Mouse (Mus musculus) right cerebral cortex, postnatal 4 days (tissue): ENCODE measurements around the gene Anp32b.

ENCODE experiments used
- DNase-seq: peaks from one replicate; pipeline ENCODE4 v3.0.0-alpha.2; 2022

The Anp32b gene

DNA sequence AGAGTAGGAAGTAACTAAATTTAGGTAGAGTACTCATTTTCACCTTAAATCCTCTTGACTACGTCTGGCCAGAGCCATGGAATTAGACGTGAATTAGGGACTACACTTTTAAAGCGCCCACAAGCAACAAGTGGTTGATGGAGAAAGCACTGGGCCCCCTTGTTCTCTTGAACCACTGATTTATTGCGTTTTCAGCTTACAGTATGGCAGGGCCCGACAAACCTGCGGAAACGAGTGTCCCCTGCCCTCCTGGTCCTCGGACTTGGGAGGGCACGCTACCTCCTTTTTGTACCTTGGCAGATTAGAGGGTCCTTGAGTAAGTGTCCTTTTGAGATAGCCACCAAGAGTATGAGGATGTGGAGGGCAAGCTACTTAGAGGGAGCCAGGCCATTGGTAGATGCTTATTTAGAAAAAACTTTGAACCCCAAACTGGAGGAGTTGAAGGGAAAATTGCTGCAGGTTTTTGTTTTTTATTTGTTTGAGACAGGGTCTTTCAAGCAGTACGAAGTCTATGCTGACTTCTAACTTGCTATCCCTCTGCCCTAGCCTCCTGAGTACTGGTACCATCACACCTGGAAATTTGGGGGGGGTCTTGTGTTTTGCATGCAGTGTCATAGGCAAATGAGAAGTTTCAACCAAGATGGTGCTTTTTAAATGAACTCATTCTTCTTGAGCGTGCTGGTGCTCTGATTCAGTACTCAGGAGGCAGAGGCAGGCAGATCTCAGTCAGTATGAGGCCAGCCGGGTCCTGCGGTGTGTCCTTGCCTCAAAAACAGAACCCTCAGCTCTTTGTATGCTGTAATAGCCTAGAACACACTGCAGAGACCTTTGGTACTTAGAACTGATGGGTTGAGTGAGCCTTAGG is 2.4 kb downstream of the Anp32b start:
- DNase-seq, result no peak

GRCm38 (mm10) chr4:46454097-46454864 is 3.6 kb downstream of the Anp32b start:
- DNase-seq, result no peak

DNA sequence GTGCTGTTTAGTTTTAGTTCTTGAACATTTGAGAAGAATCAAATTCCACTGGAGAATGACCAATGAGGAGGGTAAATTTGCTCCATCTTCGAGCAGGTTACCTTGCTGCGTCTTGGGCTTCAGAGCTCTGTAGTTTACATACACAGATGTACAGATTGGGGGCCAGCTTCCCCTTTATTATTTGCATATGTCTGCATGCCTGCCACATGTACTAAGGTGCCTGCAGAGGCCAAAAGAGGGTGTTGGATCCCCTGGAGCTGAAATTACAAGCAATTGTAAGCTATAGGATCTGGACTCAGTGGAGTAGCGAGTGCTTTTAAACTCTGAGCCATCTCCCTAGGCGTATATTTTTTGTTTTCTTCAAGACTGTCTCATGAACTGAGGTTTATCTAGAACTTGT is 6.1 kb downstream of the Anp32b start:
- no peak for DNase-seq

GRCm38 (mm10) chr4:46457186-46457585 is 6.5 kb downstream of the Anp32b start:
- no peak for DNase-seq

- DNase-seq, result no peak
Observed at GRCm38 (mm10) chr4:46458411-46458810, 7.7 kb downstream of the Anp32b start.

- peak; percentile 52 for DNase-seq
Observed at GRCm38 (mm10) chr4:46463130-46463830, 12.6 kb downstream of the Anp32b start.

- no peak for DNase-seq
Observed at GRCm38 (mm10) chr4:46465740-46466139, 15.0 kb downstream of the Anp32b start.

DNA sequence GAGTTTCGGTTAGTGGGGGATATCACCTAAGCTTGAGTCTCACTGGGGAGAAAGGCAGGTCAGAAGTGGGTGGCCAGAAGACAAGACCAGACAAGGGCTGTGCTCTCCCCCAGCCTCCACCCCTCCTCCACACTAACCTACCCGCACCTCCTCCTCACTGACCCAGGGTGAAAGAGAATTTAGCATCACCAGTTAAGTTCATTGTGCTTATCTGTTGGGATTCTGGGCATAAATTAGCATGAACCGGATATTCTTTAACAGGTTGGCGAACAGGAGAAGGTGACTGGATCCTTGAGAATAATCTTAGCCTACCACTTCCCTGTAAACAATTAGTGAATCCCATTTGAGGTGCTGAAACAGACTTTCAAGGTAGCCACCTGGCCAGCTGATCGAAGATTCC is 24.4 kb downstream of the Anp32b start:
- no peak for DNase-seq

- DNase-seq, result no peak
Observed at GRCm38 (mm10) chr4:46479081-46479480, 28.4 kb downstream of the Anp32b start.

- no peak for DNase-seq
Observed at GRCm38 (mm10) chr4:46485696-46486417, 35.2 kb downstream of the Anp32b start.

GRCm38 (mm10) chr4:46487348-46487747 is 36.6 kb downstream of the Anp32b start:
- peak; percentile 33 for DNase-seq

DNA sequence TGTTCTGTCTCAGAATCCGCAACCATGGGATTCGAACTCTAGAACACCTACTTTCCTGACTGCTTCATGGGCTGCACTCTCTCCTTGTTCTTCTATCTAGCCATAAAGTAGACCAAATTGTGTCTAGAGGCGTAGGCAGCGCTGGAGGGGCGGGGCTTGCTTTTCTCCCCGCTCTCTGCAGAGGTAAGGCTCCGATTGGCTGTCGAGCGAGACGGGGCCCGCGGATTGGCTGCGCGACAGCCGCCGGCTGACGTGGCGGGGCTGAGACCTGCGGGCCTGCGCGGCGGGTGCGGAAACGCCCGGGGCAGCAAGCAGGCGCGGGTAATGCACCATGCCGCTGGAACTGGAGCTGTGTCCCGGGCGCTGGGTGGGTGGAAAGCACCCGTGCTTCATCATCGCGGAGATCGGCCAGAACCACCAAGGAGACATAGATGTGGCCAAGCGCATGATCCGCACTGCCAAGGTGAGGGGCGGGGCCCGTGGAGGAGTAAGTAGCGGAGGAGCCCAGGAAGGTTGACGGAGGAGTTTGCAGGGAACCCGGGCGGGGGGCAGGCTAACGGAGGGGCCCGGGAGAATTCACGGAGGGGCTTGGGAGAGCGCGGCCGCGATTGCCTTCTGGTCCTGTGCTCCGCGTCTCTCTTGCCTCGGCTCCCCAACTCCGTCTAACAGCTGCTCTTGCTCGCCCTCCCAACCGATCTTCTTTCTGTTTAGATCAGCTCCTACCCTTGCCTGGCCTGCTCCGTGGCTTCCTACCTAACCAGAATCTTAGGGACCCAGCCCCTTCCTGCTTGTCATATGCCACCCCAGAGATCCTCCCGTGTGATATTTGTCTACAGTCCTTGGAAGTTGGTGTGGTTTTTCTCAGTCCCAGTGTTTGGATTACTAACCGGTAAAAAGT is 38.6 kb downstream of the Anp32b start, which contains the start of gene Nans:
Nans (plus strand) TSS at position 221 of the 898 bp plus-strand sequence.
- DNase-seq, result peak; percentile 93

GRCm38 (mm10) chr4:46493071-46493470 is 42.4 kb downstream of the Anp32b start:
- no peak for DNase-seq

- no peak for DNase-seq
Observed at GRCm38 (mm10) chr4:46495543-46495942, 44.8 kb downstream of the Anp32b start.

DNA sequence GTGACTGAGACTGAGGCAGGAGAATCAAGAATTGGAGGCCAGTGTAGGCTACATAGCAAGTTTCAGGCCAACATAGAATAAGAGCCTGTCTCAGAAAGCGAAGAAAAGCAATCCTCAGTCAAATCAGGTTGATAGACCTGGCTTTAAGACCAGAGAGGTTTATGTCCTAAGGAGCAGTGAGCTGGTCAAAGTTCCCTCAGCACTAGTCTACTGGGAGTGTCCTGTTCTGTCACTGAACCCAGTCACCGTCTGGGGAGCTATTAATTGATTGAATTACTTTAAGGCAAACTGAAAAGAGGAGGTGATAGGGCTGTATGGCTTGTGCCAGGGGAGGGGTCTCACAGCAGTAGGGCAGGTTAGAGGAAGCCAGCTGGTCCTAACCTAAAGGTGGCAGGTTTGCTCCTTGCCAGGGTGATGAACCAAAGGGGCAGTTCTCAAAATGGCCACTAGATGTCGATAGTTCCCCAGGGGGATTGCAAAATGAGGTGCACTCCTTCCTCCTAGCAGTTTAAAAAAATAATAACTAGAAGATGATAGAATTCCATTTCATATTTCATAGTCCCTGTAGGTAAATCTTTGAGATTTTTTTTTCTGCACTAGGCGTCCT is 46.7 kb downstream of the Anp32b start:
- DNase-seq, result peak; percentile 49

DNA sequence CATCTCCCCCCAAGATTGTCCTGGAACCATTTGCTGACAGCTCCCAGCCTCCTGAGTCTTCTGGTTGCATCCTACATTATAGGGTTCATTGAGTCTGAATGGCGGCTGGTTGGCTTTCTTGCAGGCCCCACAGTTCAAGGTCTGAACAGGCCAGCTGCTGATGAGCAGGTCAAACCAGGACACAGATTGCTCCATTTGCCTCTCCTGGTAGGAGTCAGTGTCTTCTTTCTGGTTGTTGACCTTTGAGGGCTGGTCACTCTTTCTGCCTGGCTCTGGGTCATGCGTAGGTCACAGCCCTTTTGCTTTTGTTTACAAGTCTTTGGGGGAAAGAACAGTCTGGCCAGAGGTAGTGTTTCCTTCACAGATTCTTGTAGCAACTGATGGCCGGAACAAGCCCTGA is 47.8 kb downstream of the Anp32b start:
- no peak for DNase-seq

DNA sequence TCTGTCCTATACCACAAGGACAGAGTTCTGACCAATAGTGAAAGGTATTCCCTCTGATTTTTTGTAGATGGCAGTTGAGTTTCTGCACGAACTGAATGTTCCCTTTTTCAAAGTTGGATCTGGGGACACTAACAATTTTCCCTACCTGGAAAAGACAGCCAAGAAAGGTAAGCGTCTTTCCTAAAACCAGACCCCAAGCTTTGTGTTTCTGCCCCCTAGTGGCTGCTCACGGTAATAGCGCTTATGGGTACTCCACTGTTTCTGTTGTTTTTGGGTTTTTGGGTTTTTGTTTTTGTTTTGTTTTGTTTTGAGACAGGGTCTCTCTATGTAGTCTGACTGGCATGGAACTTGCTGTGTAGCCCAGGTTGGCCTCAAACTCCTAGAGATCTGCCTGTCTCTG is 48.3 kb downstream of the Anp32b start:
- peak; percentile 59 for DNase-seq

DNA sequence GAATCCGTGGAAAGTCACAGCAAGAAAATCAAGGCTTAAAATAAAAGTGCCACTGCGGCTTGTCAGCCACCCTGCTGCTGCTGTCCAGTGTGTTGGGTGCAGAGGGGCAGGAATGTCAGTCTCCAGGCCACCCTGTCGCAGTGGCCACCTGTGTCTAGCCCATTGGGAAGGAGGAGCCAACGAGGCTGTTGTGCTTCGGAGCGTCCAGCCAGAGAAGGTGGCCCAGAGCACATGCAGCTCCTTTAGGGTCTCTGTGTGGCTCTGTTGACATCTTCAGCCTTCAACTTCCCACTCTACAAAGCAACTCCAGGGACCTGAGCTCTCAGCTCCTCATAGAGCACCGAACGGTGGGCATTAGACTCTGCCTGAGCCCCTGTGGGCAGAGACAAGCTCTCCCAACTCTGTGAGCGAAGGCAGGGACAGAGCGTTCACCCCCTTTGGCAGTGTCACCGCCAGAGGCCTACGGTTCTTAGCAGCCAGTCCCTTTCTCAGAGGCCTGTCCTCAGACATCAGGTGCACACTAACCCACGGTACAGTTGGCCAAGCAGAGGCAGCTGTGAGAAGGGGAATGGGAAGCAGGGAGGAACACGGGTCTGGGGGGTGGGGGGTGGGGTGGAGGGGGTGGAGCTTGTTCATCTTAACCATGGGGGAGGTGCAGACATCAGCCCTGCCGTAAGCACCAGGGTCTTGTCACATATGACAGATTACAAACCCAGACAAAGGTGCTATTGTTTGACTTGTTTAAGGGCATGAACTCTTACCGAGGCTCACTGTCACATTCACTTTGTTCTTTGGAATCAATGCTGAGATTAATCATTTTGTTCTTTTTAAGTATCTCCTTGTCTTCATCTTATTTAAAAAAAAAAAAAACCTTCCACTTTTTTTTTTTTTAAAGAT is 52.2 kb downstream of the Anp32b start:
- DNase-seq, result no peak

GRCm38 (mm10) chr4:46503881-46504280 is 53.2 kb downstream of the Anp32b start:
- DNase-seq, result no peak
